Mouse (Mus musculus): ENCODE data around the gene Irak3.

The Irak3 gene

GRCm38 (mm10) chr10:120097564-120097963 lies 104.4 kb downstream of the Irak3 start:
- DNase-seq (ENCODE audit: extremely low spot score, low spot score), result no peak

- DNase-seq (ENCODE audit: extremely low spot score, low spot score), result no peak
These were observed 106.2 kb downstream of the Irak3 start for GRCm38 (mm10) chr10:120095716-120096115.

- DNase-seq (ENCODE audit: extremely low spot score, low spot score), result no peak
These were observed 106.8 kb downstream of the Irak3 start for GRCm38 (mm10) chr10:120095136-120095535.

- DNase-seq (ENCODE audit: extremely low spot score, low spot score), result no peak
These were observed 109.4 kb downstream of the Irak3 start for GRCm38 (mm10) chr10:120092548-120092947.
